Mouse (Mus musculus): ENCODE measurements around the gene Zfp541. TPM values are rescaled to one million over a fixed set of nuclear protein-coding genes. Genes with fewer than 3 reads are reported as not detected.

Gene Zfp541
- polyA plus RNA-seq, 1 experiment from 2014 or later: 0.05 TPM

GRCm38 (mm10) chr7:16104611-16105388, 43.2 kb downstream of the Zfp541 start:
- WGBS: 88% methylated on average over 7 of the region's 7 CpGs
- no peak for ATAC-seq (ENCODE audit: low FRiP score, low TSS enrichment)
- peaks cover 23% of the 10 kb centered on the region for H3K36me3 ChIP-seq (ENCODE audit: control insufficient read depth, insufficient read depth, low read length)
- H3K9me3 ChIP-seq (ENCODE audit: control insufficient read depth, low read length): no peaks in the 10 kb centered on the region
- no peak for DNase-seq (ENCODE audit: low spot score)
- no peak overlapping the region for H3K9ac ChIP-seq (ENCODE audit: low read length)
- no peaks in the 10 kb centered on the region for H3K27me3 ChIP-seq (ENCODE audit: control insufficient read depth, insufficient read depth, low read length)
- H3K4me1 ChIP-seq (replicated peaks; ENCODE audit: control insufficient read depth, insufficient read depth): no peaks in the 10 kb centered on the region
- no peak overlapping the region for H3K27ac ChIP-seq (replicated peaks)
- no peak overlapping the region for H3K4me2 ChIP-seq (replicated peaks; ENCODE audit: low read depth)
- no peak overlapping the region for H3K4me3 ChIP-seq (ENCODE audit: low read depth, low read length)
- TF ChIP-seq CTCF (IDR thresholded peaks at IDR 0.05; ENCODE audit: low read depth) (no peak), EP300 (optimal IDR thresholded peaks at IDR 0.05) (no peak)

GRCm38 (mm10) chr7:16108886-16109542, 47.4 kb downstream of the Zfp541 start:
- TF ChIP-seq EP300 (optimal IDR thresholded peaks at IDR 0.05): no peak
- TF ChIP-seq CTCF (IDR thresholded peaks at IDR 0.05; ENCODE audit: low read depth): no peak
- H3K9me3 ChIP-seq (ENCODE audit: control insufficient read depth, low read length): no peaks in the 10 kb centered on the region
- no peak overlapping the region for H3K27ac ChIP-seq (replicated peaks)
- ATAC-seq (ENCODE audit: low FRiP score, low TSS enrichment): no peak
- peaks cover 46% of the 10 kb centered on the region for H3K36me3 ChIP-seq (ENCODE audit: control insufficient read depth, insufficient read depth, low read length)
- H3K4me1 ChIP-seq (replicated peaks; ENCODE audit: control insufficient read depth, insufficient read depth): no peaks in the 10 kb centered on the region
- H3K27me3 ChIP-seq (ENCODE audit: control insufficient read depth, insufficient read depth, low read length): no peaks in the 10 kb centered on the region
- no peak overlapping the region for H3K4me2 ChIP-seq (replicated peaks; ENCODE audit: low read depth)
- no peak overlapping the region for H3K9ac ChIP-seq (ENCODE audit: low read length)
- DNase-seq (ENCODE audit: low spot score): no peak
- WGBS: 89% methylated on average over 9 of the region's 9 CpGs
- H3K4me3 ChIP-seq (ENCODE audit: low read depth, low read length): no peak overlapping the region

GRCm38 (mm10) chr7:16110158-16110557, 48.5 kb downstream of the Zfp541 start:
- 94% methylated on average over 8 of the region's 8 CpGs for WGBS
- Histone ChIP-seq H3K4me1 (replicated peaks; ENCODE audit: control insufficient read depth, insufficient read depth) (no peaks in the 10 kb centered on the region), H3K36me3 (ENCODE audit: control insufficient read depth, insufficient read depth, low read length) (peaks cover 55% of the 10 kb centered on the region), H3K4me3 (ENCODE audit: low read depth, low read length) (no peak overlapping the region), H3K4me2 (replicated peaks; ENCODE audit: low read depth) (no peak overlapping the region), H3K9me3 (ENCODE audit: control insufficient read depth, low read length) (no peaks in the 10 kb centered on the region), H3K27me3 (ENCODE audit: control insufficient read depth, insufficient read depth, low read length) (no peaks in the 10 kb centered on the region), H3K9ac (ENCODE audit: low read length) (peak overlapping the region; percentile 8; the same call in 1 of the 2 replicates), H3K27ac (replicated peaks) (no peak overlapping the region)
- ATAC-seq (ENCODE audit: low FRiP score, low TSS enrichment) (no peak), DNase-seq (ENCODE audit: low spot score) (no peak)
- no peak for TF ChIP-seq CTCF (IDR thresholded peaks at IDR 0.05; ENCODE audit: low read depth)
- no peak for TF ChIP-seq EP300 (optimal IDR thresholded peaks at IDR 0.05)

- no peaks in the 10 kb centered on the region for H3K9me3 ChIP-seq (ENCODE audit: control insufficient read depth, low read length)
- H3K27me3 ChIP-seq (ENCODE audit: control insufficient read depth, insufficient read depth, low read length): no peaks in the 10 kb centered on the region
- TF ChIP-seq CTCF (IDR thresholded peaks at IDR 0.05; ENCODE audit: low read depth) (no peak), EP300 (optimal IDR thresholded peaks at IDR 0.05) (no peak)
- H3K4me3 ChIP-seq (ENCODE audit: low read depth, low read length): no peak overlapping the region
- peaks cover 59% of the 10 kb centered on the region for H3K36me3 ChIP-seq (ENCODE audit: control insufficient read depth, insufficient read depth, low read length)
- no peak overlapping the region for H3K4me2 ChIP-seq (replicated peaks; ENCODE audit: low read depth)
- DNase-seq (ENCODE audit: low spot score) (no peak), ATAC-seq (ENCODE audit: low FRiP score, low TSS enrichment) (no peak)
- no peaks in the 10 kb centered on the region for H3K4me1 ChIP-seq (replicated peaks; ENCODE audit: control insufficient read depth, insufficient read depth)
- H3K9ac ChIP-seq (ENCODE audit: low read length): no peak overlapping the region
- 88% methylated on average over 7 of the region's 7 CpGs for WGBS
- H3K27ac ChIP-seq (replicated peaks): no peak overlapping the region
Measured at GRCm38 (mm10) chr7:16111284-16112090, 49.9 kb downstream of the Zfp541 start.

GRCm38 (mm10) chr7:16116418-16116817, 54.8 kb downstream of the Zfp541 start:
- DNase-seq (ENCODE audit: low spot score) (no peak), ATAC-seq (ENCODE audit: low FRiP score, low TSS enrichment) (no peak)
- WGBS: 94% methylated on average over 7 of the region's 7 CpGs
- Histone ChIP-seq H3K27me3 (ENCODE audit: control insufficient read depth, insufficient read depth, low read length) (no peaks in the 10 kb centered on the region), H3K4me1 (replicated peaks; ENCODE audit: control insufficient read depth, insufficient read depth) (no peaks in the 10 kb centered on the region), H3K4me3 (ENCODE audit: low read depth, low read length) (no peak overlapping the region), H3K4me2 (replicated peaks; ENCODE audit: low read depth) (no peak overlapping the region), H3K9me3 (ENCODE audit: control insufficient read depth, low read length) (no peaks in the 10 kb centered on the region), H3K27ac (replicated peaks) (no peak overlapping the region), H3K36me3 (ENCODE audit: control insufficient read depth, insufficient read depth, low read length) (peaks cover 36% of the 10 kb centered on the region), H3K9ac (ENCODE audit: low read length) (no peak overlapping the region)
- no peak for TF ChIP-seq CTCF (IDR thresholded peaks at IDR 0.05; ENCODE audit: low read depth)
- TF ChIP-seq EP300 (optimal IDR thresholded peaks at IDR 0.05): no peak

Measured in stomach, postnatal 0 days (tissue).